Mouse (Mus musculus): ENCODE measurements around the gene Hcst. TPM values are rescaled to one million over a fixed set of nuclear protein-coding genes. Genes with fewer than 3 reads are reported as not detected.
A peak's percentile ranks its signal among the peaks of the same experiment; 100 is the strongest.

Gene Hcst
- total RNA-seq (2021): 1 to 10 TPM in 1 of 2 experiments, not detected in 1; 1.5 TPM
- long read RNA-seq, experiment 1: 0 reads
- long read RNA-seq, experiment 2: 0 reads

- no peak within 1 kb of the TSS for H3K27ac ChIP-seq
- DNase-seq (ENCODE audit: low spot score in 2 of 2): no peak
- no peak for TF ChIP-seq CTCF (conservative IDR thresholded peaks at IDR 0.05)
- H3K4me3 ChIP-seq: no peak within 1 kb of the TSS
Measured at GRCm38 (mm10) chr7:30419561-30420499, at the start of gene Hcst. Gene Hcst (minus strand): TSS chr7:30419854.

- Histone ChIP-seq H3K4me3 (no peak overlapping the region), H3K27ac (no peak overlapping the region)
- no peak for TF ChIP-seq CTCF (conservative IDR thresholded peaks at IDR 0.05)
- DNase-seq (ENCODE audit: low spot score in 2 of 2): no peak
Measured at GRCm38 (mm10) chr7:30464816-30465300, 45.2 kb upstream of the Hcst start.

- Histone ChIP-seq H3K4me3 (no peak overlapping the region), H3K27ac (no peak overlapping the region)
- TF ChIP-seq CTCF (conservative IDR thresholded peaks at IDR 0.05): no peak
- DNase-seq (ENCODE audit: low spot score in 2 of 2): no peak
Measured at GRCm38 (mm10) chr7:30463996-30464395, 44.3 kb upstream of the Hcst start.

- Histone ChIP-seq H3K27ac (no peak overlapping the region), H3K4me3 (no peak overlapping the region)
- DNase-seq (ENCODE audit: low spot score in 2 of 2): no peak
- no peak for TF ChIP-seq CTCF (conservative IDR thresholded peaks at IDR 0.05)
Measured at GRCm38 (mm10) chr7:30463568-30463967, 43.9 kb upstream of the Hcst start.

GRCm38 (mm10) chr7:30459484-30459883 is 39.8 kb upstream of the Hcst start:
- DNase-seq (ENCODE audit: low spot score in 2 of 2): no peak
- TF ChIP-seq CTCF (conservative IDR thresholded peaks at IDR 0.05): no peak
- Histone ChIP-seq H3K4me3 (no peak overlapping the region), H3K27ac (no peak overlapping the region)

- Histone ChIP-seq H3K27ac (peak within 1 kb of the TSS; percentile 92), H3K4me3 (peak within 1 kb of the TSS; percentile 53)
- peak; percentile 71 for DNase-seq (ENCODE audit: low spot score in 2 of 2)
- no peak for TF ChIP-seq CTCF (conservative IDR thresholded peaks at IDR 0.05)
Measured at GRCm38 (mm10) chr7:30457629-30458330, 38.1 kb upstream of the Hcst start, which contains the start of the genes Kirrel2 and Nphs1. Gene Kirrel2 (minus strand): TSS chr7:30457690. Gene Nphs1 (plus strand): TSS chr7:30458315.

GRCm38 (mm10) chr7:30456911-30457628 is 37.4 kb upstream of the Hcst start:
- H3K27ac ChIP-seq: peak overlapping the region; percentile 92
- TF ChIP-seq CTCF (conservative IDR thresholded peaks at IDR 0.05): no peak
- DNase-seq (ENCODE audit: low spot score in 2 of 2): no peak
- H3K4me3 ChIP-seq: peak overlapping the region; percentile 53

GRCm38 (mm10) chr7:30456487-30456886 is 36.8 kb upstream of the Hcst start:
- Histone ChIP-seq H3K27ac (peak overlapping the region; percentile 92), H3K4me3 (peak overlapping the region; percentile 53)
- DNase-seq (ENCODE audit: low spot score in 2 of 2): no peak
- TF ChIP-seq CTCF (conservative IDR thresholded peaks at IDR 0.05): no peak

GRCm38 (mm10) chr7:30454259-30454658 is 34.6 kb upstream of the Hcst start:
- H3K4me3 ChIP-seq: no peak overlapping the region
- no peak for TF ChIP-seq CTCF (conservative IDR thresholded peaks at IDR 0.05)
- no peak overlapping the region for H3K27ac ChIP-seq
- no peak for DNase-seq (ENCODE audit: low spot score in 2 of 2)

GRCm38 (mm10) chr7:30453766-30454165 is 34.1 kb upstream of the Hcst start:
- TF ChIP-seq CTCF (conservative IDR thresholded peaks at IDR 0.05): no peak
- no peak for DNase-seq (ENCODE audit: low spot score in 2 of 2)
- Histone ChIP-seq H3K4me3 (no peak overlapping the region), H3K27ac (no peak overlapping the region)

- no peak for DNase-seq (ENCODE audit: low spot score in 2 of 2)
- H3K27ac ChIP-seq: no peak overlapping the region
- no peak overlapping the region for H3K4me3 ChIP-seq
- no peak for TF ChIP-seq CTCF (conservative IDR thresholded peaks at IDR 0.05)
Measured at GRCm38 (mm10) chr7:30453327-30453726, 33.7 kb upstream of the Hcst start.

GRCm38 (mm10) chr7:30450241-30450640 is 30.6 kb upstream of the Hcst start:
- Histone ChIP-seq H3K27ac (peak overlapping the region; percentile 76), H3K4me3 (no peak overlapping the region)
- peak in 1 of 2 experiments; percentile 50 for DNase-seq (ENCODE audit: low spot score in 2 of 2)
- TF ChIP-seq CTCF (conservative IDR thresholded peaks at IDR 0.05): no peak
